ENCODE assay signal across 24 mouse cellular contexts in genomic region chr11:83443824-83444223, GRCm38 (mm10). TPM values are rescaled to one million over a fixed set of nuclear protein-coding genes. Genes with fewer than 3 reads are reported as not detected.
A peak's percentile ranks its signal among the peaks of the same experiment; 100 is the strongest.
DNase-seq lines count a peak whose midpoint lies in the region; ATAC-seq and TF ChIP-seq lines count a peak whose summit lies in the region.
"Had no signal": no experiment of that assay in that cellular context is flagged by ENCODE, and none has a peak within 500 bp of the region (broad histone marks: within the 10 kb centered on the region; RNA-seq: fewer than 3 reads in every experiment).

No protein-coding gene starts in this region.

- intact Hi-C loops in heart, postnatal 14 days (cut with DNase I) = loop anchor here (1.0 to 5.0 kb wide), 3 partner anchors 28 to 293 kb away; no protein-coding TSS in a partner anchor

- no peaks in the 10 kb centered on the region for H3K36me3 ChIP-seq in heart, embryonic 14.5 days (ENCODE audit: control insufficient read depth, insufficient read depth, low read length)
- no peaks in the 10 kb centered on the region for H3K36me3 ChIP-seq in lung, postnatal 0 days (ENCODE audit: insufficient read depth, low read length)
- no peaks in the 10 kb centered on the region for H3K36me3 ChIP-seq in embryonic facial prominence, embryonic 10.5 days (replicated peaks)
- no peaks in the 10 kb centered on the region for H3K36me3 ChIP-seq in hindbrain, embryonic 14.5 days (replicated peaks; ENCODE audit: control insufficient read depth, insufficient read depth)
- H3K36me3 ChIP-seq: hindbrain, embryonic 12.5 days; limb, embryonic 15.5 days; midbrain, embryonic 12.5 days; stomach, embryonic 15.5 days had no signal

- 0 out of 2 replicates have a peak overlapping the region, but pooled peaks have one; percentile 58 for H3K4me2 ChIP-seq in heart, embryonic 14.5 days (ENCODE audit: low read length)
- no peak overlapping the region for H3K4me2 ChIP-seq in lung, postnatal 0 days (replicated peaks; ENCODE audit: low read depth, low read length)
- no peak overlapping the region for H3K4me2 ChIP-seq in hindbrain, embryonic 14.5 days (replicated peaks)
- H3K4me2 ChIP-seq: midbrain, embryonic 12.5 days had no signal

- no peak for ATAC-seq in heart, embryonic 14.5 days (ENCODE audit: insufficient number of reproducible peaks, insufficient read depth, low FRiP score, low read depth)
- no peak for ATAC-seq in lung, postnatal 0 days
- ATAC-seq in hindbrain, embryonic 14.5 days (ENCODE audit: low FRiP score) = no peak
- ATAC-seq: forebrain, embryonic 13.5 days; inflammation-experienced regulatory T-cells, adult 6 months had no signal

- no peak for DNase-seq in heart, postnatal 14 days
- peak; percentile 31 for DNase-seq in lung, postnatal 10 days
- no peak for DNase-seq in lung, postnatal 0 days (ENCODE audit: low spot score)
- DNase-seq in embryonic facial prominence, embryonic 10.5 days (ENCODE audit: low spot score) = no peak
- DNase-seq in cerebellum, adult 11 months = no peak
- no peak for DNase-seq in hindbrain, embryonic 14.5 days (ENCODE audit: low spot score)
- DNase-seq: cerebellum, adult 18-20 months; kidney, adult 8-10 months; thymus, postnatal 25 days had no signal

- no peak overlapping the region for H3K4me3 ChIP-seq in heart, embryonic 14.5 days (ENCODE audit: control insufficient read depth in 1 of 2, insufficient read depth in 1 of 2, low read depth in 1 of 2, low read length in 2 of 2)
- no peak overlapping the region for H3K4me3 ChIP-seq in lung, postnatal 0 days (ENCODE audit: low read depth, low read length)
- peak overlapping the region; percentile 25; the same call in 1 of the 2 replicates for H3K4me3 ChIP-seq in embryonic facial prominence, embryonic 10.5 days
- no peak overlapping the region for H3K4me3 ChIP-seq in hindbrain, embryonic 14.5 days (replicated peaks; ENCODE audit: low read length)
- H3K4me3 ChIP-seq: forebrain, embryonic 13.5 days; gastrocnemius, adult 2 months; limb, embryonic 15.5 days; midbrain, embryonic 12.5 days had no signal

- no peak overlapping the region for H3K9ac ChIP-seq in heart, embryonic 14.5 days (ENCODE audit: low read length)
- no peak overlapping the region for H3K9ac ChIP-seq in lung, postnatal 0 days (replicated peaks; ENCODE audit: low read depth)
- H3K9ac ChIP-seq in hindbrain, embryonic 14.5 days = no peak overlapping the region
- H3K9ac ChIP-seq: forebrain, embryonic 13.5 days; hindbrain, embryonic 12.5 days; limb, embryonic 15.5 days; midbrain, embryonic 12.5 days; stomach, embryonic 15.5 days had no signal

- 3% methylated on average over 7 of the region's 7 CpGs for WGBS in heart, embryonic 14.5 days
- 8% methylated on average over 7 of the region's 7 CpGs for WGBS in lung, postnatal 0 days
- WGBS in embryonic facial prominence, embryonic 10.5 days = 12% methylated on average over 7 of the region's 7 CpGs
- WGBS in hindbrain, embryonic 14.5 days = 12% methylated on average over 7 of the region's 7 CpGs

- no peak for TF ChIP-seq EP300 in lung, postnatal 0 days (IDR thresholded peaks at IDR 0.05)

- H3K4me1 ChIP-seq in heart, embryonic 14.5 days (ENCODE audit: control insufficient read depth in 2 of 2, insufficient read depth in 2 of 2, low read length in 2 of 2) = peaks cover 38 to 62% of the 10 kb centered on the region in 2 experiments
- peaks cover 16% of the 10 kb centered on the region for H3K4me1 ChIP-seq in lung, postnatal 0 days (ENCODE audit: insufficient read depth, low read depth, low read length)
- peaks cover 62% of the 10 kb centered on the region for H3K4me1 ChIP-seq in embryonic facial prominence, embryonic 10.5 days
- peaks cover 11% of the 10 kb centered on the region; the same call in 1 of the 2 replicates for H3K4me1 ChIP-seq in hindbrain, embryonic 14.5 days (replicated peaks; ENCODE audit: control insufficient read depth, insufficient read depth, low read length)

- no peak for TF ChIP-seq CTCF in lung, postnatal 0 days (IDR thresholded peaks at IDR 0.05)

- H3K27me3 ChIP-seq in heart, embryonic 14.5 days (ENCODE audit: control insufficient read depth, insufficient read depth, low read length) = peaks cover 41% of the 10 kb centered on the region
- H3K27me3 ChIP-seq in lung, postnatal 0 days (replicated peaks; ENCODE audit: insufficient read depth, low read length) = peaks cover 33% of the 10 kb centered on the region
- H3K27me3 ChIP-seq in embryonic facial prominence, embryonic 10.5 days (replicated peaks; ENCODE audit: low read depth, poor library complexity, severe bottlenecking) = peaks cover 77% of the 10 kb centered on the region
- peaks cover 45% of the 10 kb centered on the region for H3K27me3 ChIP-seq in hindbrain, embryonic 14.5 days (ENCODE audit: control insufficient read depth, insufficient read depth, low read length)

- no peak overlapping the region for H3K27ac ChIP-seq in heart, embryonic 14.5 days (replicated peaks in 1 of 2; ENCODE audit: control insufficient read depth in 1 of 2, insufficient read depth in 1 of 2, low read depth in 2 of 2, low read length in 2 of 2)
- H3K27ac ChIP-seq in lung, postnatal 0 days (ENCODE audit: low read length) = no peak overlapping the region
- H3K27ac ChIP-seq in embryonic facial prominence, embryonic 10.5 days (replicated peaks) = no peak overlapping the region
- no peak overlapping the region for H3K27ac ChIP-seq in hindbrain, embryonic 14.5 days
- H3K27ac ChIP-seq: forebrain, embryonic 13.5 days; gastrocnemius, adult 2 months; hindbrain, embryonic 12.5 days; limb, embryonic 15.5 days; midbrain, embryonic 12.5 days; stomach, embryonic 15.5 days had no signal

- H3K9me3 ChIP-seq in heart, embryonic 14.5 days (ENCODE audit: control insufficient read depth, low read length) = no peaks in the 10 kb centered on the region
- no peaks in the 10 kb centered on the region for H3K9me3 ChIP-seq in lung, postnatal 0 days (ENCODE audit: low read length)
- no peaks in the 10 kb centered on the region for H3K9me3 ChIP-seq in embryonic facial prominence, embryonic 10.5 days
- no peaks in the 10 kb centered on the region for H3K9me3 ChIP-seq in hindbrain, embryonic 14.5 days (ENCODE audit: control insufficient read depth, low read length)
- H3K9me3 ChIP-seq: forebrain, embryonic 13.5 days; hindbrain, embryonic 12.5 days; limb, embryonic 15.5 days; midbrain, embryonic 12.5 days; stomach, embryonic 15.5 days had no signal

RNA-seq across cellular contexts. Expression of gene 1700020L24Rik, which starts 6.3 kb away (rescaled TPM):
- 1.4 and 1.8 TPM in 2 replicates for polyA plus RNA-seq in heart, embryonic 14.5 days (2014; fragmentation: Nextera tagmentation; extraction: Ambion mirVana)
- total RNA-seq in heart, postnatal 14 days (2021) = not detected
- 0.23 and 0.54 TPM in 2 replicates for polyA plus RNA-seq in lung, postnatal 0 days (2015; fragmentation: Nextera tagmentation; extraction: Ambion mirVana)
- polyA plus RNA-seq in embryonic facial prominence, embryonic 10.5 days (2016; fragmentation: Nextera tagmentation; extraction: Ambion mirVana) = 0.68 TPM in 1 of 2 replicates, not detected in the other
- 0.39 and 0.60 TPM in 2 replicates for polyA plus RNA-seq in hindbrain, embryonic 14.5 days (2014; fragmentation: Nextera tagmentation; extraction: Ambion mirVana)
- total RNA-seq: gastrocnemius, adult 2 months; gastrocnemius, postnatal 4 days; left cerebral cortex, postnatal 25 days had no signal
- polyA plus RNA-seq: forebrain, embryonic 13.5 days; lung, embryonic 16.5 days had no signal

RNA-seq across cellular contexts. Expression of gene Gas2l2, which starts 14.6 kb away (rescaled TPM):
- polyA plus RNA-seq in heart, embryonic 14.5 days (2014; fragmentation: Nextera tagmentation; extraction: Ambion mirVana) = 0.09 TPM in 1 of 2 replicates, not detected in the other
- total RNA-seq in heart, postnatal 14 days (2021) = under 1 TPM in 1 of 2 experiments, not detected in 1; 0.24 TPM
- polyA plus RNA-seq in lung, postnatal 0 days (2015; fragmentation: Nextera tagmentation; extraction: Ambion mirVana) = 1.8 and 2.2 TPM in 2 replicates
- not detected in 2 replicates for polyA plus RNA-seq in embryonic facial prominence, embryonic 10.5 days (2016; fragmentation: Nextera tagmentation; extraction: Ambion mirVana)
- 0.97 and 1.5 TPM in 2 replicates for polyA plus RNA-seq in hindbrain, embryonic 14.5 days (2014; fragmentation: Nextera tagmentation; extraction: Ambion mirVana)
- total RNA-seq: gastrocnemius, adult 2 months; left cerebral cortex, adult 18-20 months; neutrophil, adult 5-6 weeks had no signal
- polyA plus RNA-seq: C2C12; inflammation-experienced regulatory T-cells, adult 6 months; liver, embryonic 16.5 days; midbrain, embryonic 12.5 days; stomach, embryonic 15.5 days had no signal

RNA-seq across cellular contexts. Expression of gene Mmp28, which starts 19.0 kb away (rescaled TPM):
- 3.7 and 4.0 TPM in 2 replicates for polyA plus RNA-seq in heart, embryonic 14.5 days (2014; fragmentation: Nextera tagmentation; extraction: Ambion mirVana)
- total RNA-seq in heart, postnatal 14 days (2021) = 1 to 10 TPM; 7.6 to 9.6 TPM
- polyA plus RNA-seq in lung, postnatal 0 days (2015; fragmentation: Nextera tagmentation; extraction: Ambion mirVana) = 4.2 and 5.1 TPM in 2 replicates
- 1.3 and 1.5 TPM in 2 replicates for polyA plus RNA-seq in embryonic facial prominence, embryonic 10.5 days (2016; fragmentation: Nextera tagmentation; extraction: Ambion mirVana)
- polyA plus RNA-seq in hindbrain, embryonic 14.5 days (2014; fragmentation: Nextera tagmentation; extraction: Ambion mirVana) = 3.9 and 4.2 TPM in 2 replicates
- total RNA-seq: neutrophil, adult 5-6 weeks had no signal
- polyA plus RNA-seq: inflammation-experienced regulatory T-cells, adult 6 months had no signal

RNA-seq across cellular contexts. Expression of gene Taf15, which starts 29.1 kb away (rescaled TPM):
- 10.8 and 12.8 TPM in 2 replicates for polyA plus RNA-seq in heart, embryonic 14.5 days (2014; fragmentation: Nextera tagmentation; extraction: Ambion mirVana)
- 10 to 100 TPM; 37.8 to 38.5 TPM for total RNA-seq in heart, postnatal 14 days (2021)
- 3.2 and 4.4 TPM in 2 replicates for polyA plus RNA-seq in lung, postnatal 0 days (2015; fragmentation: Nextera tagmentation; extraction: Ambion mirVana)
- polyA plus RNA-seq in embryonic facial prominence, embryonic 10.5 days (2016; fragmentation: Nextera tagmentation; extraction: Ambion mirVana) = 12.4 and 12.7 TPM in 2 replicates
- 9.4 and 11.3 TPM in 2 replicates for polyA plus RNA-seq in hindbrain, embryonic 14.5 days (2014; fragmentation: Nextera tagmentation; extraction: Ambion mirVana)

RNA-seq across cellular contexts. Expression of gene Rasl10b, which starts 34.9 kb away (rescaled TPM):
- polyA plus RNA-seq in heart, embryonic 14.5 days (2014; fragmentation: Nextera tagmentation; extraction: Ambion mirVana) = 4.6 and 5.9 TPM in 2 replicates
- total RNA-seq in heart, postnatal 14 days (2021) = 10 to 100 TPM; 30.4 to 31.9 TPM
- 0.80 and 1.2 TPM in 2 replicates for polyA plus RNA-seq in lung, postnatal 0 days (2015; fragmentation: Nextera tagmentation; extraction: Ambion mirVana)
- 2.6 and 3.1 TPM in 2 replicates for polyA plus RNA-seq in embryonic facial prominence, embryonic 10.5 days (2016; fragmentation: Nextera tagmentation; extraction: Ambion mirVana)
- polyA plus RNA-seq in hindbrain, embryonic 14.5 days (2014; fragmentation: Nextera tagmentation; extraction: Ambion mirVana) = 27.1 and 28.6 TPM in 2 replicates
- polyA plus RNA-seq: inflammation-experienced regulatory T-cells, adult 6 months had no signal
